Mouse (Mus musculus) erythroid progenitor cell, adult 5-6 weeks (primary cell): ENCODE data around the gene Atp6v0c. TPM values are rescaled to one million over a fixed set of nuclear protein-coding genes. Genes with fewer than 3 reads are reported as not detected.
"Not testable (repeated sequence)": the region's sequence is repeated elsewhere in the genome, so short reads cannot be mapped to it uniquely, and the experiment has no call there.

ENCODE experiments used
- ATAC-seq: replicated peaks from 2 replicates; pipeline ENCODE4 v1.8.0; 2016; ENCODE audit warnings: moderate number of reproducible peaks, mild to moderate bottlenecking, moderate TSS enrichment, inconsistent platforms; ENCODE audit not compliant: poor library complexity, low FRiP score, severe bottlenecking
- total RNA-seq, 2 experiments: library from RNA; stranded (forward) in 1 of 2; stranded (reverse) in 1 of 2; fragments of 150-400 nt in 1 of 2; fragments of 186-747, 209-891 nt in 1 of 2; gene quantifications; 2 replicates each; pipeline versions ENCODE4 v1.2.3 to v1.2.4; 2015 to 2017; ENCODE audit warnings: low replicate concordance in 2 of 2

Atp6v0c gene
- total RNA-seq, 2 experiments from 2014 or later, result 103 to 231 TPM

GRCm38 (mm10) chr17:24163176-24163962 lies 6.1 kb downstream of the Atp6v0c start, which contains the start of gene Amdhd2:
Amdhd2 (minus strand) TSS chr17:24163766.
- ATAC-seq, result peak; percentile 85

- ATAC-seq, result peak; percentile 44
Measured at GRCm38 (mm10) chr17:24162584-24163175, 6.8 kb downstream of the Atp6v0c start.

DNA sequence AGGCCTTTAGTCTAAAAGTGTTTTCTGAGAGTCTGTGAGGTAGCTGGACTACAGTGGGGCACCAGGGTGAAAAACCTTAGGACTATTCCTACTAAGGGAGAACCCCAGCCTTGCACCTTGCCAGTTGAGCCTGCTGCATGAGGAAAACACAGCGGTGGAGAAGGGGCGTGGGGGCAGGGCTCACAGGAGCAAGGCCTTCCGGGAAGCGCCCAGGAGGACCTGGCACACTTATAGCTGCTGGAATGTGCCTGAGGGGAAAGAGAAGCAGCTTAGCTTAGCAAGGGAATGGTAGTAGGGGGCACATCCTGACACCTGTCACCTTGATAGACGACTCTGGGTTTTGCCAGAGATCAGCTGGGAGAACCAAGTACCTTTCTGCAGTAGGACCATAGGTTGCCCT lies 8.0 kb downstream of the Atp6v0c start:
- no peak for ATAC-seq

DNA sequence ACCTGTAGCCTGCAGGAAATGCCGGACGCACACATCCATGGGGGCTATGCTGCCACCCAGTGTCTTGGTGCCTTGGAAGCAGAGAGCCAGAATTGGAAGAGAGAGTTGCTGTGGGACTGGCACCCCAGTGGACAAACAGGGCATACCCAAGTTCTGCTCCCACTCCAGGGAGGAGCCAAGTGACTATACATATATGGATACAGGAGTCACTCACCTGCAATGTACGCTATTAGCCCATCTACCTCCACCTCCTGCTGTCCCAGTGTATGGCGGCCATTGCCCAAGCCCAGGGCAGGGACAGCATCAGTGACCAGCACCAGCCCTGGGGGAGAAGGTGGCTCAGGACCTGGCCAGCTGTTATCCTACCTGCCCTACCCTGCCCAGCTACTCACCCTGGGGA lies 12.0 kb downstream of the Atp6v0c start:
- ATAC-seq, result no peak

DNA sequence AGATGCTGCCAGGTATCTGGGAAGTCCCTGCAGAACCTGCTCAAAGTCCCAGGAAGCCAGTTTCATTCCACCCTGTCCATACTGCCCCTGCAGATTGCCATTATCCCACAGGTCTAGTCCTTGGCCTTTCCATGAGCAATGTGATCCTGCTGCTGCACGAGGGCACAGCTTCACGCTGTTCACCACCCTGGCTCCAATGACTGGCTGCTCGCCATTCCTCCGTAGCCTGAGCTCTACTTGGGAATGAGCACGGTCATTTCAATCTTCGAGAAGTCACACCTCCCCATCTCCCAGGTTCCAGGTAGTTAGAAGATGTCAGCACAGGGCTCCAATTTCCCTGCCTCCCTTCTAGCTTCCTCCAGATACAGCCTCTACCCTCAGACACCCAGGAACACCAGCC lies 12.4 kb downstream of the Atp6v0c start:
- ATAC-seq, result no peak

DNA sequence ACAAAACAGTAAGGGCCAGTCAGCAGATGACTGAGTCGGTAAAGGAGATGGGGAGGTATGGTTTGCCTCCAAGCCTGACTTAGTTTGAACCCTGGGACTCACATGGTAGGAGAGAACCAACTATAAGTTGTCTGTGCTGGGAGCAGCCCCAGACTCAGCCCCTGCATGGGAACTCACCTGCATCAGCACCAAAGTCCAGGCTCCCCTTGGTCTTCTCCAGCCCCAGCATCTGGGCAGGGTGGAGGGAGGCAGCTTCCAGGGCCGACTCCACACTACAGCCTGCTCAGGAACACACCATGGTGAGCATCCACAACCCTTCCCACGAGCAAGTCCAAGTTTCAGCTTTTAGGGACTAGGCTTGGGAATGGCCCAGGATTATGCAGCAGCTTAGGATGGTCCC lies 13.1 kb downstream of the Atp6v0c start:
- ATAC-seq, result no peak

DNA sequence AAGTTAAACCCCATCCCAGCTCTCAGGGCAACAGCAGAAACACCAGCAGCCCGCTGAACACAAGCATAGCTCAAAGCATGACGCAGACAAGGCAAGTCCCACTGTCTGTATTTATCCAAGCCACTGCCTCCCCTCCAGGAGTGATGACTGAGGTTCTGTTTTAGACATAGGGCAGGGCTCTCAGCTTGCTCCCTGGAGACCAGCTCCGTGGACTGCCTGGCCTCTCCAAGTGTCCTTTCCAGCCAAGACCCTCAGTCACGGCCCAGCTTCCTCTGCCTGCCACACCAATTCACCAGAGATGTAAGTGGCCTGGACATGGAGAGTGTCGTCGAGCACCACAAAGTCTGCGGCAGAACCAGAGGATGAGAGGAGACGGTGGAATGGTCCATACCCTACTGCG lies 13.8 kb downstream of the Atp6v0c start:
- ATAC-seq, result no peak

GRCm38 (mm10) chr17:24154463-24154862 lies 15.0 kb downstream of the Atp6v0c start:
- ATAC-seq, result no peak

DNA sequence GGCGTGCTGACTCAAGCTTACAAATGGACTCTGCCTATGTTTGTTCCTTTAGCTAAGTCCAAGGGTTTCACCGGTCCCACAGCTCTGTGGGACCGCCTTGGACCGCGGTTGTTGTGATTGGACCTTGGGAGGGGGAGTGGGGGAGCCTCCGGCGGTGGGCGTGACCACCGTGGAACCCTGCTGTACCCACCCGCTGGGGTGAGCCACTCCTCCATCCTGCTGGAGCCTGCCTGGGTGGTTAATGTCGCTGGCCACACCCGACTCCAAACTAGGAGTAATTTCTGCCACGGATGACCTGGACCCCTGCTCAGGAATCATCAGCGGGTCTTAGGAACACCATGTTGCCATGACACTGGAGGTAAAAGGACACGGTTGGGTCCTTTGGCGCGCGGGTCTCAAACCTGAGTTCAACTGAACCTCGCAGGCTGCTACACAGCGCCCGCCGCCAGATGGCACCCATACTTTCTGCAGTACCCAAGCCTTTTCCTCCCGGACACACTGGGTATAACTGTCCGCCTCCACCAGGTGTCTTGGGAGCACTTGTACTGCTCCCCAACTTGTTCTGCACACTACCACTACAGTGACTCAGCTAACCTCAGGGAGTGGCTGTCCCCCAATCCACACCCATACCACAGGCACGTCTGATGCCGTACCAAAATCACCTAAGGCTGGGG lies 17.5 kb downstream of the Atp6v0c start:
- peak; percentile 96 for ATAC-seq

- no peak for ATAC-seq
Measured at GRCm38 (mm10) chr17:24151382-24151781, 18.1 kb downstream of the Atp6v0c start.

- ATAC-seq, result no peak
Measured at GRCm38 (mm10) chr17:24150824-24151223, 18.7 kb downstream of the Atp6v0c start, which contains the start of gene Pdpk1. Pdpk1 (minus strand) TSS chr17:24150924.

DNA sequence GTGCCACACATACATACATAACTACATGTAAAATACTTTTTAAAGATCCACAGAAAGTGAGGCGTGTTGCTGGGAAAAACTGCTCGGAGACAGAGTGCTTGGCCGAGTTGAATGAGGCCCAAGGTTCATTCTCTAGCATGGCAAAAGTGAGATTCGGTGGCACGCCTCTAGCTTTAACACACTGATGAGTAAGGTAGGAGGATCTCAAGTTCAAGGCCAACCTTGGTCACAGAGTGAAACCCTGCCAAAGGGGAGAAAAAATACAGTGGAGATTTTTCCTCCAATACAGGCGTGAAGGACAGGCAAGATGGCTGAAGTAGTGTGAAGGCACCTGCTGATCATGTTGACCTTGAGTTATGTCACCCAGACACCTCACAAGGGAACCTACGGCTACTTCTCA lies 20.1 kb downstream of the Atp6v0c start:
- no peak for ATAC-seq

GRCm38 (mm10) chr17:24142897-24143296 lies 26.6 kb downstream of the Atp6v0c start:
- ATAC-seq, result no peak

GRCm38 (mm10) chr17:24141425-24141920 lies 28.0 kb downstream of the Atp6v0c start:
- peak; percentile 97 for ATAC-seq

DNA sequence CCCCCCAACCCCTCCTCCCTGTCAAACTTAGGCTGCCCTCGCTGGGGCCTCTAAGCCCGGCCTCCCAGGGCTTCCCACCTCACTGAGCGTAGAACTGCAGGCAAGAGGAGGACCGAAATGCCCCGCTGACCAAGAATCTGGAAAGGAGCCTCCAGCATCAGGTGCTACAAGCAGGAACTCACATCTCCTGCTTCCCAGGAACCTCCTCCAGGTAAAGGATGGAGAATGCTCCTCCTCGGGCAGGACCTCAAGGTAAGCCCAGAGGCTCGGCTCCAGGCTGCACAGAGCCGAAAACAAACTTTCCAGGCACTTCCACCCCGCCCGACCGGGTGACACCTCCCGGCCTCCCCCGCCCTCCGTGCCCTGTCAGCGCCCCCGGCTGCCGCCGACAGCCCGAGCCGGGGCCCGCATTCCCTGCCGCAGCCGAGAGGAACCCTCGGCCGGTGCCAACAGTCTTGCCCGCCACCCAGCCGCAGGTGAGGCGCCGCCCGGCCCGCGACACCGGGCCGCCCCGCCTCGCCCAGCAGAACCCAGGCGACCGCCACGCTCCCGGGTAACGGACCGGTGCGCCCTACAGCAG lies 28.6 kb downstream of the Atp6v0c start:
- ATAC-seq, result peak; percentile 33

DNA sequence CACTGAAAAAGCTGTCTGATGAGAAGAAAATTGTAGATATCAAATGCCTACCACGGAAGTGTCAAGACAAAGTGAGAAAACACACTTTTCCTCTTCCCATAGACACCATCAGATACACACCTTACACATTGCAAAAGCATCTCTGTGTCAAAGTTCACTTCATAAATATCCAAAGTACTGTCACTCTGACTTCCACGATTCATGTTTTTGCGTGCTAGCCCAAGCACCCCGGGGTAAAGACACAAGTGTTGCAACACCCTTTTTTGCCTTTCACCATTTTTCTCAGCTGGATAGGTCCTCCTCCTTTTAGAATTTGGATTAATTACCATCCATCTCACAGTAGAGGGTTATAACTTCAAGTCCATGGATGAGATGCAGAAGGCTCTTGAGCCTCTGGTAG lies 29.5 kb downstream of the Atp6v0c start:
- ATAC-seq, result no peak

- no peak for ATAC-seq
Measured at GRCm38 (mm10) chr17:24139256-24139655, 30.2 kb downstream of the Atp6v0c start.

- no peak for ATAC-seq
Measured at GRCm38 (mm10) chr17:24137226-24137880, 32.1 kb downstream of the Atp6v0c start.

GRCm38 (mm10) chr17:24134062-24134461 lies 35.4 kb downstream of the Atp6v0c start:
- ATAC-seq, result no peak

GRCm38 (mm10) chr17:24132919-24133318 lies 36.6 kb downstream of the Atp6v0c start:
- not testable (repeated sequence) for ATAC-seq
